Mouse (Mus musculus) hindbrain, embryonic 16.5 days (tissue): ENCODE data around the gene Wnt9b. TPM values are rescaled to one million over a fixed set of nuclear protein-coding genes. Genes with fewer than 3 reads are reported as not detected.

ENCODE experiments used
- ATAC-seq: fragments of 200-750 bp; cut with Nextera tagmentation; 2 replicates; pipeline ENCODE4 v1.8.0; 2017; ENCODE audit warnings: moderate TSS enrichment, moderate library complexity
- H3K27ac ChIP-seq: fragments of 300-500 bp; sonication (generic); 2 replicates; pipeline ENCODE4 v1.5.1; 2014; ENCODE audit warnings: low read depth, mild to moderate bottlenecking, control low read depth, low read length, moderate library complexity
- H3K27me3 ChIP-seq: fragments of 300-500 bp; sonication (generic); replicated peaks from 2 replicates; pipeline ENCODE4 v1.6.1; 2014; ENCODE audit warnings: low read length; ENCODE audit not compliant: control insufficient read depth, insufficient read depth
- H3K36me3 ChIP-seq: fragments of 300-500 bp; sonication (generic); 2 replicates; pipeline ENCODE4 v1.6.1; 2014; ENCODE audit warnings: mild to moderate bottlenecking, low read length, moderate library complexity, mixed read lengths; ENCODE audit not compliant: control insufficient read depth, insufficient read depth
- H3K4me1 ChIP-seq: fragments of 300-500 bp; sonication (generic); 2 replicates; pipeline ENCODE4 v1.6.1; 2014; ENCODE audit warnings: low read depth, low read length; ENCODE audit not compliant: control insufficient read depth, insufficient read depth
- H3K4me2 ChIP-seq: fragments of 300-500 bp; sonication (generic); 2 replicates; pipeline ENCODE4 v1.6.1; 2014; ENCODE audit warnings: mild to moderate bottlenecking, low read length, control low read depth, moderate library complexity
- H3K4me3 ChIP-seq: fragments of 300-500 bp; sonication (generic); 2 replicates; pipeline ENCODE4 v1.5.1; 2014; ENCODE audit warnings: mild to moderate bottlenecking, low read length, control low read depth, moderate library complexity
- H3K9ac ChIP-seq: fragments of 300-500 bp; sonication (generic); 2 replicates; pipeline ENCODE4 v1.6.1; 2014; ENCODE audit warnings: low read depth, mild to moderate bottlenecking, control low read depth, low read length, moderate library complexity
- H3K9me3 ChIP-seq: fragments of 300-500 bp; sonication (generic); 2 replicates; pipeline ENCODE4 v1.6.1; 2014; ENCODE audit warnings: mild to moderate bottlenecking, low read length, moderate library complexity; ENCODE audit not compliant: control insufficient read depth
- WGBS: fragments of 180-500 bp; shearing (Covaris S2); extraction: QIAGEN DNeasy Blood & Tissue Kit; methylation state at CpG from one replicate; pipeline ENCODE4 v1.1.7; 2014; 5-methylcytosine and 5-hydroxymethylcytosine counted together
- polyA plus RNA-seq: library from polyadenylated mRNA; unstranded; fragments of >200 nt; fragmentation: Nextera tagmentation; extraction: Ambion mirVana; gene quantifications from 2 replicates; pipeline ENCODE4 v1.2.1, GENCODE M21; 2015

Gene Wnt9b
- polyA plus RNA-seq, 1 experiment from 2014 or later = 0.54 TPM

- Histone ChIP-seq H3K27ac (no peak overlapping the region), H3K36me3 (no peaks in the 10 kb centered on the region), H3K4me3 (no peak overlapping the region), H3K27me3 (no peaks in the 10 kb centered on the region), H3K9me3 (no peaks in the 10 kb centered on the region), H3K4me2 (no peak overlapping the region), H3K9ac (no peak overlapping the region), H3K4me1 (no peaks in the 10 kb centered on the region)
- ATAC-seq = no peak
- 100% methylated on average over 2 of the region's 2 CpGs for WGBS
Measured at GRCm38 (mm10) chr11:103733961-103734360, 15.7 kb downstream of the Wnt9b start.

GRCm38 (mm10) chr11:103733069-103733468 lies 16.6 kb downstream of the Wnt9b start:
- WGBS = 56% methylated on average over 4 of the region's 4 CpGs
- no peak overlapping the region for H3K4me3 ChIP-seq
- ATAC-seq = no peak
- H3K9ac ChIP-seq = no peak overlapping the region
- H3K36me3 ChIP-seq = no peaks in the 10 kb centered on the region
- H3K9me3 ChIP-seq = no peaks in the 10 kb centered on the region
- H3K4me2 ChIP-seq = no peak overlapping the region
- H3K4me1 ChIP-seq = no peaks in the 10 kb centered on the region
- H3K27me3 ChIP-seq = no peaks in the 10 kb centered on the region
- no peak overlapping the region for H3K27ac ChIP-seq

DNA sequence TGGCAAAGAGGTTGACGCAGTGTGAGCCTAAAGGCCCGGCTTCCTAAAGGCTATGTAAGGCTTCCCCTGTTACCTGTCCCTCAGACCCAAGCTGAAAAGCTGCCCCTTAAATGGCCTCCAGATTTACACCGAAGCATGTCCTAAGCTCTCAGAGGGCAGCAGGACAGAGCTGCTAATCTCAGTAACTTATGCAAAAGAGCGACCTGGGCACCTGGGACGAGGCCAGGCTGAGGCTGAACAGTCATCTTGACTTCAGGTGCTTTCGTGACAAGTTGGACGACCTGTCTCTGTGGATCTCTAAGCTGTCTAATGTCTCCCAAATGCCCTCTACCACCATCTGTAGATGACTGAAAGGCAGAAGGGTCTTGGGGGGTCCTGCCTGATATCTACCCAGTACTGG lies 17.3 kb downstream of the Wnt9b start:
- no peaks in the 10 kb centered on the region for H3K9me3 ChIP-seq
- no peak overlapping the region for H3K9ac ChIP-seq
- ATAC-seq = no peak
- H3K4me3 ChIP-seq = no peak overlapping the region
- WGBS = 83% methylated on average over 7 of the region's 7 CpGs
- H3K36me3 ChIP-seq = no peaks in the 10 kb centered on the region
- no peak overlapping the region for H3K27ac ChIP-seq
- no peaks in the 10 kb centered on the region for H3K27me3 ChIP-seq
- H3K4me2 ChIP-seq = no peak overlapping the region
- no peaks in the 10 kb centered on the region for H3K4me1 ChIP-seq

GRCm38 (mm10) chr11:103731594-103731993 lies 18.0 kb downstream of the Wnt9b start:
- no peak overlapping the region for H3K27ac ChIP-seq
- ATAC-seq = no peak
- no peaks in the 10 kb centered on the region for H3K4me1 ChIP-seq
- H3K4me3 ChIP-seq = no peak overlapping the region
- H3K36me3 ChIP-seq = no peaks in the 10 kb centered on the region
- no peak overlapping the region for H3K9ac ChIP-seq
- H3K4me2 ChIP-seq = no peak overlapping the region
- H3K27me3 ChIP-seq = no peaks in the 10 kb centered on the region
- 79% methylated on average over 9 of the region's 9 CpGs for WGBS
- no peaks in the 10 kb centered on the region for H3K9me3 ChIP-seq

GRCm38 (mm10) chr11:103729282-103729985 lies 20.2 kb downstream of the Wnt9b start:
- ATAC-seq = no peak
- no peak overlapping the region for H3K9ac ChIP-seq
- WGBS = 73% methylated on average over 9 of the region's 9 CpGs

DNA sequence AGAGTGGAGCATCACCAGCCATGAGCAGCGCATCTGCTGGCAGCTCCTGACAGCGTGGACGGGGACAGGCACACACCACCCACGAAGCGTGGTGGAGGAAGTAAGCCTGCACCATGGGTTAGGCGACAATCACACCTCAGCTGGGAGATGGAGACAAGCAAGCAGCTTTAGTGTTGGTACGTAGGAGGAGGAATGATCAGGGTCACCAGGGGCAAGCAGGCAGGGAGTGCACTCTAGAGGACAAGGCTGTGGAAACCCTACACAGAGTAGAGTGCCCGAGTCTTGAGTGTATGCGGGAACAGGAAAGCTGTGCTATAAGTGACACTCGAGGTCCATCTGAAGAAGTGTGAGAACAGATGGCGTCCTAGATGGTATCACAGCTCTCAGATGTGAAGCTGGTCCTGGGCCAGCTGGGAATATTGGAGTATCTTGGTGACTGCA lies 25.3 kb downstream of the Wnt9b start:
- Histone ChIP-seq H3K9ac (no peak overlapping the region), H3K4me3 (no peak overlapping the region), H3K36me3 (no peaks in the 10 kb centered on the region), H3K27me3 (no peaks in the 10 kb centered on the region), H3K27ac (no peak overlapping the region), H3K4me1 (peaks cover 8% of the 10 kb centered on the region), H3K9me3 (no peaks in the 10 kb centered on the region), H3K4me2 (no peak overlapping the region)
- 81% methylated on average over 11 of the region's 11 CpGs for WGBS
- ATAC-seq = no peak

More at GRCm38 (mm10) chr11:103729282-103729985, 20.2 kb downstream of the Wnt9b start:
- Histone ChIP-seq H3K4me2 (no peak overlapping the region), H3K27ac (no peak overlapping the region), H3K4me3 (no peak overlapping the region), H3K9me3 (no peaks in the 10 kb centered on the region), H3K27me3 (no peaks in the 10 kb centered on the region), H3K36me3 (no peaks in the 10 kb centered on the region), H3K4me1 (no peaks in the 10 kb centered on the region)

DNA sequence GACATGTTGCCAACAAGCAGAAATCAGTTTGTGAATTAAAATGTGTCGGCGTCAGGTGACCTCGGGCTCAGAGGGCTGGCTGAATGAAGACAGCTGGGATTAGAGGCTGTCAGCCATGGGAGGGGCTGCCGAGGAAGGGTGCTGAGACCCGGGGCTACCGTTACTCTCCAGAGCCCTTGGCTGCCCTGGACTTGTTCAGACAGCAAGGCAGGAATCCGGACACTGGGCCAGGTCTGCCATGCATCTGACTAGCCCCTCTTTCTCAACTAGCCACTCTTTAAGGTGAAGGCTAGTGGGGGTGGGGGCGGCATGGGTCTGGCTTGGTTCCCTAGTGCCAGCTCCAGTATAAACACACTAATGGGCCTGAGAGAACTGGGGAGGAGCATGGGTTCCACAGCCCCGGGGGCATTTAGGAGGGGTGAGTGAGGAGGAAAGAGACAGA lies 27.6 kb downstream of the Wnt9b start:
- H3K27ac ChIP-seq = peak overlapping the region; percentile 68

GRCm38 (mm10) chr11:103721468-103722039 lies 28.1 kb downstream of the Wnt9b start:
- Histone ChIP-seq H3K27me3 (no peaks in the 10 kb centered on the region), H3K4me1 (peaks cover 8% of the 10 kb centered on the region), H3K36me3 (no peaks in the 10 kb centered on the region), H3K9ac (peak overlapping the region; percentile 30), H3K9me3 (no peaks in the 10 kb centered on the region), H3K4me2 (peak overlapping the region; percentile 50), H3K27ac (peak overlapping the region; percentile 68; the same call in 1 of the 2 replicates), H3K4me3 (0 out of 2 replicates have a peak overlapping the region, but pooled peaks have one; percentile 10)
- 25% methylated on average over 15 of the region's 15 CpGs for WGBS
- peak; percentile 83 for ATAC-seq

More for the DNA sequence above, 27.6 kb downstream of the Wnt9b start:
- 26% methylated on average over 9 of the region's 9 CpGs for WGBS
- Histone ChIP-seq H3K9me3 (no peaks in the 10 kb centered on the region), H3K27me3 (no peaks in the 10 kb centered on the region), H3K9ac (peak overlapping the region; percentile 30), H3K4me3 (no peak overlapping the region), H3K36me3 (no peaks in the 10 kb centered on the region), H3K4me1 (peaks cover 8% of the 10 kb centered on the region), H3K4me2 (peak overlapping the region; percentile 50)
- ATAC-seq = peak; percentile 79

- no peak overlapping the region for H3K4me2 ChIP-seq
- H3K27me3 ChIP-seq = no peaks in the 10 kb centered on the region
- ATAC-seq = no peak
- H3K4me3 ChIP-seq = no peak overlapping the region
- peaks cover 8% of the 10 kb centered on the region for H3K4me1 ChIP-seq
- 64% methylated on average over 5 of the region's 5 CpGs for WGBS
- H3K9me3 ChIP-seq = no peaks in the 10 kb centered on the region
- no peaks in the 10 kb centered on the region for H3K36me3 ChIP-seq
- H3K9ac ChIP-seq = no peak overlapping the region
- no peak overlapping the region for H3K27ac ChIP-seq
Measured at GRCm38 (mm10) chr11:103719436-103719835, 30.2 kb downstream of the Wnt9b start.
